Mouse (Mus musculus) heart, embryonic 12.5 days (tissue): ENCODE data around the gene St3gal5. TPM values are rescaled to one million over a fixed set of nuclear protein-coding genes. Genes with fewer than 3 reads are reported as not detected.
"Not testable (repeated sequence)": the region's sequence is repeated elsewhere in the genome, so short reads cannot be mapped to it uniquely, and the experiment has no call there.

Source experiments
- ATAC-seq: fragments of 200-750 bp; cut with Nextera tagmentation; 2 replicates; pipeline ENCODE4 v1.8.0; 2017; ENCODE audit warnings: moderate TSS enrichment, moderate library complexity; ENCODE audit not compliant: insufficient number of reproducible peaks, low FRiP score
- H3K27ac ChIP-seq: fragments of 300-500 bp; sonication (generic); 2 replicates; pipeline ENCODE4 v1.5.1; 2016; ENCODE audit warnings: mild to moderate bottlenecking, moderate library complexity; ENCODE audit not compliant: poor library complexity, severe bottlenecking
- H3K27me3 ChIP-seq: fragments of 300-500 bp; sonication (generic); replicated peaks from 2 replicates; pipeline ENCODE4 v1.6.1; 2016; ENCODE audit warnings: mild to moderate bottlenecking, moderate library complexity
- H3K36me3 ChIP-seq: fragments of 300-500 bp; sonication (generic); 2 replicates; pipeline ENCODE4 v1.6.1; 2016; ENCODE audit warnings: mild to moderate bottlenecking, moderate library complexity
- H3K4me1 ChIP-seq: fragments of 300-500 bp; sonication (generic); replicated peaks from 2 replicates; pipeline ENCODE4 v1.6.1; 2016; ENCODE audit warnings: mild to moderate bottlenecking
- H3K4me2 ChIP-seq: fragments of 300-500 bp; sonication (generic); 2 replicates; pipeline ENCODE4 v1.6.1; 2016; ENCODE audit warnings: mild to moderate bottlenecking, moderate library complexity
- H3K4me3 ChIP-seq: fragments of 300-500 bp; sonication (generic); 2 replicates; pipeline ENCODE4 v1.5.1; 2016; ENCODE audit warnings: mild to moderate bottlenecking
- H3K9ac ChIP-seq: fragments of 300-500 bp; sonication (generic); 2 replicates; pipeline ENCODE4 v1.6.1; 2016; ENCODE audit warnings: mild to moderate bottlenecking, moderate library complexity
- H3K9me3 ChIP-seq: fragments of 300-500 bp; sonication (generic); replicated peaks from 2 replicates; pipeline ENCODE4 v1.6.1; 2016; ENCODE audit warnings: mild to moderate bottlenecking, moderate library complexity
- WGBS: fragments of 180-500 bp; shearing (Covaris S2); methylation state at CpG from one replicate; pipeline ENCODE4 v1.1.7; 2016; 5-methylcytosine and 5-hydroxymethylcytosine counted together
- polyA plus RNA-seq: library from polyadenylated mRNA; unstranded; fragments of >200 nt; fragmentation: Nextera tagmentation; extraction: Ambion mirVana; gene quantifications from 2 replicates; pipeline ENCODE4 v1.2.1, GENCODE M21; 2016

St3gal5 gene
- 68.1 and 68.8 TPM in 2 replicates for polyA plus RNA-seq

DNA sequence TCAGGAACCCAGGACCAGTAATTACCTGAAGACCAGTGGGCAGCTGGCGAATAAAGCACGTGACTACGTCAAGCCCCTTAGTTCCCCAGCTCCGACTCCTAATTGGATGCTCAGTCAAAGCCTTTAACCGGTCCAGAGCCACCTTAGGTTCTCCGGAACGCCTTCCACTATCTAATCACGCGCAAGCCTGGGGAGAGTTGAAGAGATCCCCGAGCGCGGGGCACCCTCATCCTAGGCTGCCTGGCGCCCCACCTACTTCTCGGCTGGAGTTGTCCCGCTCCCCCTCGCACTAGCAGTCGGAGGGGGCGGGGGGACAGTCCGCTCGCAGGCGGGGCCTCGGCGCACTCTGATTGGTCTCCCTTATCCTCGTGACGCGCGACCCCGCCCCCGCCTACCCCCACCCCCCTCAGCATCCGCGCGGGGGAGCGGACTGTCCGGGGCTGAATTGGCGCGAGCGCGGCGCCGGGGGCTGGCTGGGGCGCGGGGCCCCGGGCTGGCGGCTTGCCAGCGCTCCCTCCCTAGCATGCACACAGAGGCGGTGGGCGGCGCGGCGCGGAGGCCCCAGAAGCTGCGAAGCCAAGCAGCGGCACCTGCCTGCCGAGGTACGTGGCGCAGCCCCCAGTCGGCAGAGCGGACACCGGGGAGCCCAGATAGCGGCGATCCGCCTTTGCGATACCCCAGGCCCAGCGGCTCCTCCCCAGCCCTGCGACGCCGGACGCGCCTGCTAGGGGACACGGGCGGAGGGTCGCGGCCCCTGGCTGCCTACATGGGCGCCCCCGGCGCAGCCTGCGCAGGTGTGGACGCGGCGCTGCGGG lies at the start of gene St3gal5:
TSS of gene St3gal5 (plus strand) at position 412 of the 815 bp plus-strand sequence.
- Histone ChIP-seq H3K27ac (peak within 1 kb of the TSS; percentile 85), H3K9ac (peak within 1 kb of the TSS; percentile 90), H3K4me1 (peaks cover 46% of the 10 kb centered on the region), H3K36me3 (no peaks in the 10 kb centered on the region), H3K4me2 (peak within 1 kb of the TSS; percentile 89), H3K4me3 (peak within 1 kb of the TSS; percentile 72), H3K9me3 (no peaks in the 10 kb centered on the region), H3K27me3 (no peaks in the 10 kb centered on the region)
- under 1% methylated on average over 73 of the region's 81 CpGs for WGBS
- peak; percentile 94 for ATAC-seq

DNA sequence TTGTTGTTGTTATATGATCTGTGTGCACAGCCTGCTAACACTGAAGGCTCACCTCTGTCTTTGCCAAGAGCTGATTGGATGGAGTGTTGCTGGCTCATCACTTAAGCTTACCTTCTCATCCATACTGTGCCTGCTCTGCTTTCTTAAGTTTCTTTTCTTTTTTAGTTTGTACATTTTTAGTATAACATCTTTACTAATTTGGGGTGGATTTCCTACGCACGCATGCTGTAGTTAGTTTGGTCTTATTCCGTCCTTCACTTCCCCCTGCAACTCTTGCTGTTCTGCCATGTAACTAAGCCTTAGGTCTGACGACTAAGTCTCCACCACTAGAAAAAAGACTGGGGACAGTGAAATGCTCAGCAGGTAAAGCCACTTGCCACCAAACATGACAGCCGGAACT lies 48.7 kb upstream of the St3gal5 start:
- H3K36me3 ChIP-seq = no peaks in the 10 kb centered on the region
- no peak overlapping the region for H3K4me3 ChIP-seq
- WGBS = 83% methylated on average over 5 of the region's 5 CpGs
- no peak overlapping the region for H3K4me2 ChIP-seq
- ATAC-seq = no peak
- H3K4me1 ChIP-seq = peaks cover 8% of the 10 kb centered on the region; the same call in 1 of the 2 replicates
- H3K27me3 ChIP-seq = no peaks in the 10 kb centered on the region
- no peaks in the 10 kb centered on the region for H3K9me3 ChIP-seq
- H3K9ac ChIP-seq = no peak overlapping the region
- H3K27ac ChIP-seq = no peak overlapping the region

DNA sequence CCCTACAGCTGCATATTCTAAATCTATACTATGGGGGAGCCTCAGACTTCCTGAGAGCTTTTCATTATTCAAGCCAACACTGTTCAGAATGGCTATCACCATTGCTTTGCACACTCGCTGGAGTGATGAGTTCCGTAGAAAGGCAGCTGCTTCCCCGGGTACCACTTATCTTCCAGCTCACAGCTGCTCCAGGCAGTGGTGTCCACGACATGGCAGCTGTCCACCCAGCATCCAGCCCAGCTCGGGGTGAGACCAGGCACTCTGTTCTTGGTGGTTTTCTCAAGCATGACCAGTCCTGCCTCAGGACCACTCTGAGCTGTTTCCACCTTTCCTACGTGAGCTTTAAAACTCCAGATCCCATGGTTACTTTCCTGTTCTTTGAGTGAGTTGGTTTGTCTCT lies 47.5 kb upstream of the St3gal5 start:
- no peaks in the 10 kb centered on the region for H3K9me3 ChIP-seq
- H3K27me3 ChIP-seq = no peaks in the 10 kb centered on the region
- no peak overlapping the region for H3K27ac ChIP-seq
- peaks cover 8% of the 10 kb centered on the region; the same call in 1 of the 2 replicates for H3K4me1 ChIP-seq
- H3K4me2 ChIP-seq = no peak overlapping the region
- ATAC-seq = no peak
- WGBS = 39% methylated on average over 6 of the region's 6 CpGs
- no peak overlapping the region for H3K4me3 ChIP-seq
- H3K36me3 ChIP-seq = no peaks in the 10 kb centered on the region
- H3K9ac ChIP-seq = no peak overlapping the region

DNA sequence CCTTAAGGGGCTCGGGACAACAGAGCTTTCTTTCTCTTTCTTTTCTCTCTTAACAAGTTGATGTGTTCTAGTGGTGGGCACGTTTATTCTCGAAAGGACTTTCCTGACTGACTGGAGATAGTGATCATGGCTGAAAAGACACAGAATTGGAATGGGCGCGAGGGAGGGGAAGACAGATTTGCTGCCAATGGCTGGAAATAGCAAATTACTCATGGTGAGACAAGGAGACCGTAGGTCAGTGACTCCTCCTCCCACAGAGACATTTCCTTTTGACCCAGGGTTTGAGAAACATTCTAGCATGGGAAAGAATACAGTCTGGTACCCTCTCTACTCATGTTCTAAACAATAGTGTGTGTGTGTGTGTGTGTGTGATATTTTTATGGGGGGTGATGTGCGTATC lies 46.6 kb upstream of the St3gal5 start:
- WGBS = 33% methylated on average over 7 of the region's 7 CpGs
- Histone ChIP-seq H3K4me1 (peaks cover 8% of the 10 kb centered on the region; the same call in 1 of the 2 replicates), H3K27ac (no peak overlapping the region), H3K9ac (no peak overlapping the region), H3K36me3 (no peaks in the 10 kb centered on the region), H3K4me2 (peak overlapping the region; percentile 19; the same call in 1 of the 2 replicates), H3K9me3 (no peaks in the 10 kb centered on the region), H3K27me3 (no peaks in the 10 kb centered on the region), H3K4me3 (no peak overlapping the region)
- ATAC-seq = no peak

DNA sequence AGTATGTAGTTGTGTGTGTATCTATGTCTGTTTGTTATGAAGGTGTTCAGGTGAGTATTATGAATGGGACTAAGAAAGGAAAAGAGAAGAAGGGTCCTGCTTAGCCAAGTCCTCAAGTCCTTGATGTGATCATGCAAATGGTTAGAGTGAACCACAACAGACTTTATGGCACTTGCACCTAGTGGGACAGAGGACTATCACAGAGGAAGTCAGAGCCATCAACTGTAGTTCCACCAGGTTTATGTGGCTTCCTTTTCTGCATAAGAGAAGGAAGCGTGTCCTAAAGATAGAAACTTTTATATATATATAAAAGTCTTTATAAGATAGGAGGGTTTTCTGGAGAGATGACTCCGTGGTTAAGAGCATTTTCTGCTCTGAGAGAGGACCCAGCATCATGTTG lies 46.1 kb upstream of the St3gal5 start:
- Histone ChIP-seq H3K4me2 (no peak overlapping the region), H3K27me3 (no peaks in the 10 kb centered on the region), H3K36me3 (no peaks in the 10 kb centered on the region), H3K4me3 (no peak overlapping the region), H3K27ac (no peak overlapping the region), H3K4me1 (peaks cover 8% of the 10 kb centered on the region; the same call in 1 of the 2 replicates), H3K9me3 (no peaks in the 10 kb centered on the region), H3K9ac (no peak overlapping the region)
- WGBS = 78% methylated on average over 2 of the region's 2 CpGs
- ATAC-seq = no peak

DNA sequence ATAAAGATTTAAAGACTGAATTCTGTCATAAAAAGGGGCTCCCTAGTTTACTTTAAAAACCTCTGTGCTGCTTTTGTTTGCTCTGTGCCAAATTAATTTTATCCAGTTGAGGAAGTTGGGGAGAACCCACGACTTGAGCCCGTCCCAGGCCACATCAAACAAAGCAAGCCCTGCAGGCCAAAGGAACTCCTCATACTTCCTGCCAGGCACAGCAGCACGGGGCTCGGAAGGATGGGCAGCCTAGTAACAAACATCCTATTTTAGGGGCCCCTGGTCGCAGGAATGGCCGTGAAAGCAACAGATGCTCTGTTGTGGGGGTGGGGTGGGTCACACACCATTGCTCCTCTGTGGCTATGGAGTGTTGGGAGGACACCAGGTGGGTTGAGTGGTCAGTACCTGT lies 45.6 kb upstream of the St3gal5 start:
- H3K36me3 ChIP-seq = no peaks in the 10 kb centered on the region
- no peak overlapping the region for H3K9ac ChIP-seq
- no peak overlapping the region for H3K4me2 ChIP-seq
- H3K4me1 ChIP-seq = peaks cover 8% of the 10 kb centered on the region; the same call in 1 of the 2 replicates
- ATAC-seq = no peak
- no peaks in the 10 kb centered on the region for H3K27me3 ChIP-seq
- WGBS = 47% methylated on average over 6 of the region's 6 CpGs
- no peaks in the 10 kb centered on the region for H3K9me3 ChIP-seq
- H3K4me3 ChIP-seq = no peak overlapping the region
- H3K27ac ChIP-seq = no peak overlapping the region

DNA sequence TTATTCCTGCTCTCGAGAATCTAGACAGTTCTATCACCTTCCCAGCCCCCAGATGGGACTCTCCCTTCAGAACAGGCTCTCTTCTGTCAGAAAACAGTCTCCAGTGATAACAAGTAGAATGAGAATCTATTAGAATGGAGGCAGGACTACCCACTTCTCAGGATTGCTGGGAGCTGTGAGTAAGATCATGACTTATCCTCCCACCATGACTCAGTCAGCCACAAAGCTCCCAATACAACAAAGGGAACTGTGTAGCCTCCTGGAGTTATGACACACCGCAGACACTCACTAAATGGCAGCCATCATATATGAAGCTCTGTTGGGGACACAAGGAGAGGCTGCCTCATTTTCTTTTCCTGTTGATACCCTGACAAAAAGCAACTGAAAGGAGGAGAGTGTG lies 40.8 kb upstream of the St3gal5 start:
- H3K27ac ChIP-seq = no peak overlapping the region
- H3K4me2 ChIP-seq = no peak overlapping the region
- H3K4me3 ChIP-seq = no peak overlapping the region
- 74% methylated on average over 2 of the region's 2 CpGs for WGBS
- no peaks in the 10 kb centered on the region for H3K9me3 ChIP-seq
- H3K36me3 ChIP-seq = no peaks in the 10 kb centered on the region
- H3K4me1 ChIP-seq = no peaks in the 10 kb centered on the region; the same call in 1 of the 2 replicates
- H3K9ac ChIP-seq = no peak overlapping the region
- no peak for ATAC-seq
- no peaks in the 10 kb centered on the region for H3K27me3 ChIP-seq

DNA sequence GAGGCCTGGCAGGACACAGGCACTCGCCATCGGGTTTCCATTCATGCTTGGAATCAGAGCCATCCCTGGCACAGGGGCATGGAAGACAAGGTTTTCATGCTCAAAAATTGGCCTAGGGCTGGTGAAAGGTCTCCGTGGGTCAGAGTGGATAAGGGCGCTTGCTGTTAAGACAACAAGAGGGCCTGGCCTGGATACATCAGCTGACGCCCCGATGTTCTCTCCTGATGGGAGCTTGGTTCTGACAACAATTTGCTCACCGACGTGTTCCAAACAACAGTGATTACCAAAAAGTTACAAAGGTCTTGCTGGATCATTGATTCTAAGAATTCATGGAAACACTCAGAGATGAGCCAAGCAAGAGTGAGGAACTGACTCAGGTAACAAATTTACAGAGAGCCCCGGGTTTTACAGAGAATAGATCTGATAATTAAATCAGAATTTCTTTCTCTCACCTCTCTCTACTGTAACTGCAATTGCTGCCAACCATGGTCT lies 38.9 kb upstream of the St3gal5 start:
- Histone ChIP-seq H3K4me3 (no peak overlapping the region), H3K9ac (no peak overlapping the region), H3K36me3 (no peaks in the 10 kb centered on the region), H3K9me3 (no peaks in the 10 kb centered on the region), H3K4me2 (no peak overlapping the region), H3K4me1 (0 out of 2 replicates have a peak, but pooled peaks cover under 1% of the 10 kb centered on the region), H3K27ac (no peak overlapping the region), H3K27me3 (no peaks in the 10 kb centered on the region)
- WGBS = 77% methylated on average over 9 of the region's 9 CpGs
- ATAC-seq = no peak

DNA sequence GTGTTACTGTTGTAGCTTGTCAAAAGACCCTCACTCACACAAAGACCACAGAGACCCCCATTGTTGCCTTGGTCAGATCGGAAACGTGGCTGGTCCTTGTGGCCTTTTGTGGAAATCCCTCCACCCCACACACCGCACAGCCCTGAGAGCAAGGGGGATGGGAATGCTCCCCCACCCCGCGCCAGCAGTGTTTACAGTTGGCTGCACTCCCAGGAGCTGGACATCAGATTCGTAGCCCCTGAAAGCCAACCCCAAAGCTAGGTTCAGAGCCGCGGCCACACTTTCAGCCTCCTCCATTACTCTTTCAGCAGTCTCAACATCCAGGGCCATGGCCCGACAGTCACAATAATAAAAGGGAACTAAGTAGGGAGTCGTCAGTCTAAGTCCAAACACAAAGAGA lies 36.7 kb upstream of the St3gal5 start:
- WGBS = 70% methylated on average over 10 of the region's 10 CpGs
- not testable (repeated sequence) for H3K36me3 ChIP-seq, H3K27ac ChIP-seq, H3K27me3 ChIP-seq, ATAC-seq, H3K9me3 ChIP-seq, H3K4me1 ChIP-seq, H3K4me2 ChIP-seq, H3K4me3 ChIP-seq, H3K9ac ChIP-seq

DNA sequence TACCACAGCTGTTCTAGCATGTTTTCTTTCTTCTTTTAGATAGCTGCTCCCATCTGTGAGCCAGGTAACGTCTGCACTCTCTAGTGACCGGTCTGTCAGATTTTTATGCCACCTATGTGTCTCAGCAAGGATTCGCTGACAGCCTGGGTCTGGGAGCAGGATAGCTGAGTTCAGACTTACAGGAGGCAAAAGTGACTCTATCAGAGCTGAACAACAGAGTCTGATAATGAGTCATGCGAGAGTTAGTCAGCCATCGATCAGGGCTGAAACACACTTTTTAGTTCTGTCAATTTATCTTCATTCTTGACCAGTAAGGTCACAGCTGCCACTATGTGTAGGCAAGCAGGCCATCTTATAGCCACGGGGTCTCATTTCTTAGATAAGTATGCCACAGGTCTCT lies 33.7 kb upstream of the St3gal5 start:
- no peak overlapping the region for H3K9ac ChIP-seq
- no peaks in the 10 kb centered on the region for H3K27me3 ChIP-seq
- peaks cover 11% of the 10 kb centered on the region for H3K4me1 ChIP-seq
- no peaks in the 10 kb centered on the region for H3K36me3 ChIP-seq
- H3K4me2 ChIP-seq = no peak overlapping the region
- H3K4me3 ChIP-seq = no peak overlapping the region
- no peaks in the 10 kb centered on the region for H3K9me3 ChIP-seq
- no peak overlapping the region for H3K27ac ChIP-seq
- WGBS = 39% methylated on average over 6 of the region's 6 CpGs
- no peak for ATAC-seq

DNA sequence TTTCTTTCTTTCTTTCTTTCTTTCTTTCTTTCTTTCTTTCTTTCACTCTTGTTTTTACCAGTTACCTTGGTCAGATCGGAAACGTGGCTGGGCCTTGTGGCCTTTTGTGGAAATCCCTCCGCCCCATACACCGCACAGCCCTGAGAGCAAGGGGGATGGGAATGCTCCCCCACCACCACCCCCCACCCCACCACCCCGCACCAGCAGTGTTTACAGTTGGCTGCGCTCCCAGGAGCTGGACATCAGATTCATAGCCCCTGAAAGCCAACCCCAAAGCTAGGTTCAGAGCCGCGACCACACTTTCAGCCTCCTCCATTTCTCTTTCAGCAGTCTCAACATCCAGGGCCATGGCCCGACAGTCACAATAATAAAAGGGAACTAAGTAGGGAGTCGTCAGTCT lies 31.4 kb upstream of the St3gal5 start:
- Histone ChIP-seq H3K4me3 (no peak overlapping the region), H3K27ac (no peak overlapping the region), H3K9ac (no peak overlapping the region), H3K9me3 (no peaks in the 10 kb centered on the region), H3K4me2 (no peak overlapping the region), H3K36me3 (no peaks in the 10 kb centered on the region), H3K4me1 (peaks cover 11% of the 10 kb centered on the region), H3K27me3 (no peaks in the 10 kb centered on the region)
- ATAC-seq = no peak
- 59% methylated on average over 10 of the region's 10 CpGs for WGBS
